Mouse (Mus musculus): ENCODE measurements around the gene Kctd2. TPM values are rescaled to one million over a fixed set of nuclear protein-coding genes. Genes with fewer than 3 reads are reported as not detected.
"Not testable (repeated sequence)": the region's sequence is repeated elsewhere in the genome, so short reads cannot be mapped to it uniquely, and the experiment has no call there.

Kctd2 gene
- polyA plus RNA-seq, 1 experiment from 2014 or later = 22.0 TPM

DNA sequence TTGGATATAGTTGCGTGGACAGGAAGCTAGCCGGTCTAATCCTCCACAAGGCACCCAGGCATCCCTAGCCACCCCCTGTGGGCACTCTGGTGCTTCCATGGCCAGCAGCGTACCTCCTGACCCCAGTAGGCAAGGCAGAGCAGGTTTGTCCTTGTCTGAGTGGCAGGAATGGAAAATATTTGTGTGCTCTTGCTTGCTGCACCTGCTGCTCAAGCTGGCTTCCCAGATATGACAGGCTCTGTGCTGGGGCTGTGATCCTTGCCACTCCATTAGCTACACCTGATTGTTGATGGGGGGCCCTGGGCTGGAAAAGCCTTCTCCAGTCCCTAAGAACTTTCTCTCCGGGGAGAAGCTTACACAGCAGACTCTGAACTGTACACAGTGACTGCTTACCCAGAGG is 33.4 kb downstream of the Kctd2 start:
- Histone ChIP-seq H3K4me1 (ENCODE audit: control insufficient read depth, insufficient read depth, low read length) (no peaks in the 10 kb centered on the region), H3K36me3 (ENCODE audit: control insufficient read depth, insufficient read depth, low read length) (no peaks in the 10 kb centered on the region), H3K9ac (ENCODE audit: low read length) (no peak overlapping the region), H3K27me3 (ENCODE audit: control insufficient read depth, insufficient read depth, low read length) (no peaks in the 10 kb centered on the region), H3K4me2 (ENCODE audit: low read depth) (no peak overlapping the region), H3K27ac (ENCODE audit: low read depth, low read length) (no peak overlapping the region), H3K9me3 (ENCODE audit: control insufficient read depth, low read length) (no peaks in the 10 kb centered on the region), H3K4me3 (ENCODE audit: low read depth, low read length) (no peak overlapping the region)
- WGBS = 75% methylated on average over 4 of the region's 4 CpGs
- DNase-seq (ENCODE audit: low spot score) = no peak
- ATAC-seq (ENCODE audit: insufficient read depth, low FRiP score, low TSS enrichment) = no peak

DNA sequence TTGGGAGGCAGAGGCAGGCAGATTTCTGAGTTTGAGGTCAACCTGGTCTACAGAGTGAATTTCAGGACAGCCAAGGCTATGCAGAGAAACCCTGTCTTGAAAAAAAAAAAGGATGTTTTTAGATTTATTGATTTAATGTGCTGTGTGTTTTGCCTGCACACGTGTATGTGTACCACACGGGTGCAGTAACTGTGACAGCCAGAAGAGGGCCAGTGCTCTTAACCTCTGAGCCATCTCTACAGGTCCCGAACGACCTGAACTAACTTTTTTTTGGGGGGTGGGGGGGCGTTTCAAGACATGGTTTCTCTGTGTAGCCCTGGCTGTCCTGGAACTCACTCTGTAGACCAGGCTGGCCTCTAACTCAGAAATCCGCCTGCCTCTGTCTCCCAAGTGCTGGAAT is 34.9 kb downstream of the Kctd2 start:
- not testable (repeated sequence) for DNase-seq (ENCODE audit: low spot score); H3K9ac ChIP-seq (ENCODE audit: low read length); H3K4me2 ChIP-seq (ENCODE audit: low read depth); H3K4me3 ChIP-seq (ENCODE audit: low read depth, low read length); H3K4me1 ChIP-seq (ENCODE audit: control insufficient read depth, insufficient read depth, low read length); H3K36me3 ChIP-seq (ENCODE audit: control insufficient read depth, insufficient read depth, low read length); H3K9me3 ChIP-seq (ENCODE audit: control insufficient read depth, low read length); H3K27me3 ChIP-seq (ENCODE audit: control insufficient read depth, insufficient read depth, low read length); H3K27ac ChIP-seq (ENCODE audit: low read depth, low read length); ATAC-seq (ENCODE audit: insufficient read depth, low FRiP score, low TSS enrichment)
- WGBS = 86% methylated on average over 6 of the region's 6 CpGs

DNA sequence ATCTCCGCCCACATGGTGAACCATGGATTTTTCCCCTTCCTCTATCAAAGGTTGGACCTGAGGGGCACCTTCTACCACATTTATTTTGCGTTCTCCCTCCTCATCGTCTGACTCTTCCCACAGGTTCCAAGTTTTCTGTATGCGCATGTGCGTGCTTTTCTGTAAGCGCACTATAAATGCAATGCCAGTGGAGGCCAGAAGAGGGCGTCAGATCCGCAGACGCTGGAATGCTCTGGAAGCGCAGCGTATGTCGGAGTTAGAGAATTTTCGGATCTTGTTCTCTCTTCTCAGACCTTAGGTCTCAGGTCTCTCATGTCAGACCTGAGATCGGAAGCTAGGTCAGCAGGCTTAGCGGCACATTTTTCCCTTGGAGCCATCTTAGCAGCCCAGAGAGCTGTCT is 35.7 kb downstream of the Kctd2 start:
- Histone ChIP-seq H3K27me3 (ENCODE audit: control insufficient read depth, insufficient read depth, low read length) (no peaks in the 10 kb centered on the region), H3K36me3 (ENCODE audit: control insufficient read depth, insufficient read depth, low read length) (no peaks in the 10 kb centered on the region), H3K27ac (ENCODE audit: low read depth, low read length) (no peak overlapping the region), H3K4me2 (ENCODE audit: low read depth) (no peak overlapping the region), H3K9ac (ENCODE audit: low read length) (no peak overlapping the region), H3K9me3 (ENCODE audit: control insufficient read depth, low read length) (no peaks in the 10 kb centered on the region), H3K4me3 (ENCODE audit: low read depth, low read length) (no peak overlapping the region), H3K4me1 (ENCODE audit: control insufficient read depth, insufficient read depth, low read length) (no peaks in the 10 kb centered on the region)
- 86% methylated on average over 15 of the region's 15 CpGs for WGBS
- DNase-seq (ENCODE audit: low spot score) = no peak
- no peak for ATAC-seq (ENCODE audit: insufficient read depth, low FRiP score, low TSS enrichment)

DNA sequence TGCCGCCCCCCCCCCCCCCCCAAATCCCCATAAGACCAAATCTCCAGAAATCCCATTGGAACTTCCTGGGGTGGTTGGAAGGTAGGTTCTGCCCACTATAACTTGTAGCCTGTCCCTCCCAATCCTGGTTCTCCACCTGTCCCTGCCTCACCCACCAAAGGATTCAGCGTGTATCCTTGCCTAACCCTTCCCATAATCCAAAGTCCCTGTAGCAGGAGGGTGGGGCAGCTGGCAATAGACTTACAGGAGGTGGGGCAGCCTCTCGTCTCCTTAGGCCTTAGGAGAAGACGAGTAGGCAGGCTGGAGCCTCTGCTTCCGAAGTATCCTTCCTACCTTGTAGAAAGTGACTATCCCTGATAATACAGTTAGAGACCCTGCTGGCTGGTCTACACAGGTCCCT is 36.3 kb downstream of the Kctd2 start:
- WGBS = 94% methylated on average over 5 of the region's 5 CpGs

DNA sequence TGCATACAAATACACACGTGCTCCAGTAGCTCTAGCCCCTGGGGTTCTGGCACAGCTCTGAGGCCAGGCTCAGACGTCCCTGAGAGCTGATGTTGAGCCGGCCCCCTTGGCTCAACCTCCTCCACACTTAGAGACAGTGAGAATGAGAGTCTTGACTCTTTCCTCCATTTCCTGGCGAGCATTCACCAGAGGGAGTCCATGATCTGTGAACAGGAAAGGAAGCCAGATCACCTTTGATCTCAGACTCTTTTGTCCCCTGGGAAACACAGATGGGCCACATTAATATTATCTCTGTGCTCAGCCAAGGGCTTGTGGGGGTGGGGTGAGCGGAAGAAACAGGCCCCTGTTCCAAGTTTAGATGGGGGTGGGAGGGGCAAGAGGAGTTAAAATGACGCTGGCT is 37.5 kb downstream of the Kctd2 start:
- no peak overlapping the region for H3K4me2 ChIP-seq (ENCODE audit: low read depth)
- H3K36me3 ChIP-seq (ENCODE audit: control insufficient read depth, insufficient read depth, low read length) = no peaks in the 10 kb centered on the region
- H3K27ac ChIP-seq (ENCODE audit: low read depth, low read length) = no peak overlapping the region
- no peak overlapping the region for H3K4me3 ChIP-seq (ENCODE audit: low read depth, low read length)
- no peaks in the 10 kb centered on the region for H3K4me1 ChIP-seq (ENCODE audit: control insufficient read depth, insufficient read depth, low read length)
- no peak overlapping the region for H3K9ac ChIP-seq (ENCODE audit: low read length)
- 39% methylated on average over 6 of the region's 6 CpGs for WGBS
- no peaks in the 10 kb centered on the region for H3K27me3 ChIP-seq (ENCODE audit: control insufficient read depth, insufficient read depth, low read length)
- H3K9me3 ChIP-seq (ENCODE audit: control insufficient read depth, low read length) = no peaks in the 10 kb centered on the region
- DNase-seq (ENCODE audit: low spot score) = peak; percentile 18
- ATAC-seq (ENCODE audit: insufficient read depth, low FRiP score, low TSS enrichment) = no peak

More for the DNA sequence above, 36.3 kb downstream of the Kctd2 start:
- DNase-seq (ENCODE audit: low spot score) (no peak), ATAC-seq (ENCODE audit: insufficient read depth, low FRiP score, low TSS enrichment) (no peak)
- no peak overlapping the region for H3K4me2 ChIP-seq (ENCODE audit: low read depth)
- no peaks in the 10 kb centered on the region for H3K36me3 ChIP-seq (ENCODE audit: control insufficient read depth, insufficient read depth, low read length)
- no peak overlapping the region for H3K27ac ChIP-seq (ENCODE audit: low read depth, low read length)
- H3K9ac ChIP-seq (ENCODE audit: low read length) = no peak overlapping the region
- no peaks in the 10 kb centered on the region for H3K9me3 ChIP-seq (ENCODE audit: control insufficient read depth, low read length)
- H3K4me3 ChIP-seq (ENCODE audit: low read depth, low read length) = no peak overlapping the region
- no peaks in the 10 kb centered on the region for H3K4me1 ChIP-seq (ENCODE audit: control insufficient read depth, insufficient read depth, low read length)
- no peaks in the 10 kb centered on the region for H3K27me3 ChIP-seq (ENCODE audit: control insufficient read depth, insufficient read depth, low read length)

DNA sequence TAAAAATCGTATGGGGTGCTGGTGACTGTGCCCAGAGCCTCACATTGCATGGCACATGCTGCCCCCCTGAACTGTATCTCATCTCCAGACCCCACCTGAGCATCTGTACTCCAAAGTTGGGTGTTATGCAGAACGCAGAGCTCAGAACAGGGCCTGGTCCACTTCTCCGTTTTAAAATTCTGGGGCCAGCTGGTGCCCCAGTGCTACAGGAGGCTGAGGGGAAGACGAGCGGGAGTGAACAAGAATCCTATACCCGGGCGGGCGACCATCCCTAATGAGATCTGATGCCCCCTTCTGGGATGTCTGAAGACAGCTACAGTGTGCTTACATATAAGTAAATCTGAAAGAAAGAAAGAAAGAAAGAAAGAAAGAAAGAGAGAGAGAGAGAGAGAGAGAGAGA is 41.0 kb downstream of the Kctd2 start:
- Histone ChIP-seq H3K4me1 (ENCODE audit: control insufficient read depth, insufficient read depth, low read length) (no peaks in the 10 kb centered on the region), H3K4me3 (ENCODE audit: low read depth, low read length) (no peak overlapping the region), H3K4me2 (ENCODE audit: low read depth) (no peak overlapping the region), H3K36me3 (ENCODE audit: control insufficient read depth, insufficient read depth, low read length) (no peaks in the 10 kb centered on the region), H3K27ac (ENCODE audit: low read depth, low read length) (no peak overlapping the region), H3K27me3 (ENCODE audit: control insufficient read depth, insufficient read depth, low read length) (no peaks in the 10 kb centered on the region), H3K9me3 (ENCODE audit: control insufficient read depth, low read length) (no peaks in the 10 kb centered on the region), H3K9ac (ENCODE audit: low read length) (no peak overlapping the region)
- no peak for DNase-seq (ENCODE audit: low spot score)
- no peak for ATAC-seq (ENCODE audit: insufficient read depth, low FRiP score, low TSS enrichment)
- WGBS = 20% methylated on average over 8 of the region's 8 CpGs

DNA sequence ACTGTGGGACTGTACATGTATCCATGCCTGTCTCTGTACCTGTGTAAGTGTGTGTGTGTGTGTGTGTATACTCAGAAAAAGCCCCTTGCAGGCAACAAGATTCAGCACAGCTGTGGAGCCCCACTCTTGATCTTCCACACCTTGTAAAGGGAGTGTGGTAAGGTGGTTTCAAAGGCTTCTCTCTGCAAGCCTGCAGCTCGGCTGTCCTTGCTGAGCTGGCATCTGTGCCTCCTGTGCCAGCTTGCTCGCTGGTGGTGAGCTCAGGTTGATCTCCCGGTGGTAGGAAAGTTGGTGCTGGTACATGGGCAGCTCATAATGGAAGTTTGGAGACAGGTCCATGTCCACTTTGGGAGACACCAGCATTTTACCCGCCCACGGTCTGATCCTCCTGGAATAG is 41.9 kb downstream of the Kctd2 start:
- H3K4me1 ChIP-seq (ENCODE audit: control insufficient read depth, insufficient read depth, low read length) = 0 out of 2 replicates have a peak, but pooled peaks cover 2% of the 10 kb centered on the region
- DNase-seq (ENCODE audit: low spot score) = no peak
- no peaks in the 10 kb centered on the region for H3K27me3 ChIP-seq (ENCODE audit: control insufficient read depth, insufficient read depth, low read length)
- WGBS = 81% methylated on average over 5 of the region's 5 CpGs
- H3K4me2 ChIP-seq (ENCODE audit: low read depth) = no peak overlapping the region
- H3K4me3 ChIP-seq (ENCODE audit: low read depth, low read length) = no peak overlapping the region
- ATAC-seq (ENCODE audit: insufficient read depth, low FRiP score, low TSS enrichment) = no peak
- H3K9ac ChIP-seq (ENCODE audit: low read length) = no peak overlapping the region
- H3K36me3 ChIP-seq (ENCODE audit: control insufficient read depth, insufficient read depth, low read length) = no peaks in the 10 kb centered on the region
- H3K9me3 ChIP-seq (ENCODE audit: control insufficient read depth, low read length) = no peaks in the 10 kb centered on the region
- H3K27ac ChIP-seq (ENCODE audit: low read depth, low read length) = no peak overlapping the region

DNA sequence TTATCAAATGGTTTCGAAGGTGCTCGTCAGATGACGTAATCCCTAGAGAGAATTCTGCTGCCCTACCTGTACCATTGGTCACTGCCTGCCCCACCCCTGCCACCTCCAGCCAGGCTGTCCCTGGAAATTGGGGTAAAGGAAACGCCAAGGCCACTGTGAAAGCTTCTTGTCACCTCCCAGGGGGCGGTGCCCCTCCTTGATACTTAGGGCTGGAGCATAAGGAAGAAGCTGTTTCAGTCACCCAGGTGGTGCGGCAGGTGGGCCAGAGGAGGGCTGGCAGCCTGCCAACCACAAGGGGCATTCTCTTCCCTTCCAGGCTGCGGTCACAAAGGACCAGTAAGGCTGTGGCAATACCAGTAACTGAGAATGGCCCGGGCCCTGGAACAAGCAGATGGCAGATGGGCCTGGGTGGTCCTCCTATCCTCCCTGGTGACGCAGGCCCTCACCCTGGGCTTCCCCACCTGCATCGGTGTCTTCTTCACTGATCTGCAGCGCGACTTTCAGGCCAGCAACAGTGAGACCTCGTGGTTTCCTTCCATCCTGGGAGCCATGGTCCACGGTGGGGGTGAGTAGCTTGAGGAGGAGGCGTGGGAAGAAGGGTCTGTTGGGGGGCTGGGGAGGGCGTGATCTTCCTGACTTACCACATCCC is 42.4 kb downstream of the Kctd2 start, which contains the start of gene Slc16a5:
TSS of gene Slc16a5 (plus strand) at position 232 of the 649 bp plus-strand sequence.
- DNase-seq (ENCODE audit: low spot score) = no peak
- no peaks in the 10 kb centered on the region for H3K9me3 ChIP-seq (ENCODE audit: control insufficient read depth, low read length)
- no peaks in the 10 kb centered on the region for H3K27me3 ChIP-seq (ENCODE audit: control insufficient read depth, insufficient read depth, low read length)
- H3K27ac ChIP-seq (ENCODE audit: low read depth, low read length) = no peak within 1 kb of the TSS
- 78% methylated on average over 16 of the region's 16 CpGs for WGBS
- H3K4me1 ChIP-seq (ENCODE audit: control insufficient read depth, insufficient read depth, low read length) = peaks cover 3% of the 10 kb centered on the region; the same call in 1 of the 2 replicates
- no peak within 1 kb of the TSS for H3K4me3 ChIP-seq (ENCODE audit: low read depth, low read length)
- H3K36me3 ChIP-seq (ENCODE audit: control insufficient read depth, insufficient read depth, low read length) = no peaks in the 10 kb centered on the region
- no peak for ATAC-seq (ENCODE audit: insufficient read depth, low FRiP score, low TSS enrichment)
- H3K4me2 ChIP-seq (ENCODE audit: low read depth) = no peak within 1 kb of the TSS
- no peak within 1 kb of the TSS for H3K9ac ChIP-seq (ENCODE audit: low read length)

DNA sequence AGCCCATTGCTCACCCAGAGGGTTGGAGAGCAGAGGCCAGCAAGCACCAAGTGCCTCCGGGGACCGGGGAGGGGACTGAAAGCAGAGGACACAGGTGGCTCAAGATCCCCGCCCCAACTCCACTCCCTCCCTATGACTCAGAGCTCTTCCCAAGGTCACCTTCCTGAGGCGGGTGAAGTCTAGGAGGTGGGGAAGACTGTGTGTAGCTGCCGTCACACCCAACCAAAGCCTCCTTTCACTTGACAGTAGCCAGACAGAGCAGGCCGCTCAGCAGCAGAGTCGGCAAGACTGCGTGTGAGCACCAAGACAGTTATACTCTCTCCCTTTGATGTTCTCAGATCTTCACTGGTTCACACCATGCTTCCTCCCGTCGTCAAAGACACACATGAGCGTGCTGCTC is 43.5 kb downstream of the Kctd2 start:
- Histone ChIP-seq H3K4me2 (ENCODE audit: low read depth) (no peak overlapping the region), H3K4me1 (ENCODE audit: control insufficient read depth, insufficient read depth, low read length) (peaks cover 4% of the 10 kb centered on the region; the same call in 1 of the 2 replicates), H3K4me3 (ENCODE audit: low read depth, low read length) (no peak overlapping the region), H3K9me3 (ENCODE audit: control insufficient read depth, low read length) (no peaks in the 10 kb centered on the region), H3K36me3 (ENCODE audit: control insufficient read depth, insufficient read depth, low read length) (no peaks in the 10 kb centered on the region), H3K27me3 (ENCODE audit: control insufficient read depth, insufficient read depth, low read length) (no peaks in the 10 kb centered on the region), H3K9ac (ENCODE audit: low read length) (no peak overlapping the region), H3K27ac (ENCODE audit: low read depth, low read length) (no peak overlapping the region)
- no peak for ATAC-seq (ENCODE audit: insufficient read depth, low FRiP score, low TSS enrichment)
- WGBS = 70% methylated on average over 11 of the region's 11 CpGs
- no peak for DNase-seq (ENCODE audit: low spot score)

Measured in neural tube, embryonic 11.5 days (tissue).